Mouse (Mus musculus): Measurements from ENCODE around the gene Jmjd7. TPM values are rescaled to one million over a fixed set of nuclear protein-coding genes. Genes with fewer than 3 reads are reported as not detected.

Jmjd7 gene
- polyA plus RNA-seq, 1 experiment from 2014 or later: 14.4 TPM

GRCm38 (mm10) chr2:120003970-120004369 is 23.3 kb upstream of the Jmjd7 start:
- no peak for ATAC-seq (ENCODE audit: low read depth)

GRCm38 (mm10) chr2:120006696-120007095 is 20.6 kb upstream of the Jmjd7 start:
- no peak for ATAC-seq (ENCODE audit: low read depth)
- H3K4me3 ChIP-seq (ENCODE audit: low read depth, low read length): no peak overlapping the region
- no peaks in the 10 kb centered on the region for H3K4me1 ChIP-seq (ENCODE audit: control insufficient read depth, insufficient read depth, low read length)
- no peak overlapping the region for H3K27ac ChIP-seq (replicated peaks; ENCODE audit: low read depth, low read length)
- DNase-seq (ENCODE audit: low spot score): no peak
- 95% methylated on average over 7 of the region's 7 CpGs for WGBS
- no peaks in the 10 kb centered on the region for H3K27me3 ChIP-seq (replicated peaks; ENCODE audit: control insufficient read depth, insufficient read depth, low read length)
- H3K9me3 ChIP-seq (ENCODE audit: control insufficient read depth, low read length): no peaks in the 10 kb centered on the region
- H3K4me2 ChIP-seq (ENCODE audit: low read depth, low read length): no peak overlapping the region
- 0 out of 2 replicates have a peak, but pooled peaks cover 15% of the 10 kb centered on the region for H3K36me3 ChIP-seq (ENCODE audit: control insufficient read depth, insufficient read depth, low read length)
- H3K9ac ChIP-seq (ENCODE audit: low read depth, low read length): no peak overlapping the region

More at GRCm38 (mm10) chr2:120003970-120004369, 23.3 kb upstream of the Jmjd7 start:
- H3K27ac ChIP-seq (replicated peaks; ENCODE audit: low read depth, low read length): no peak overlapping the region
- peaks cover 23% of the 10 kb centered on the region for H3K36me3 ChIP-seq (ENCODE audit: control insufficient read depth, insufficient read depth, low read length)
- no peaks in the 10 kb centered on the region for H3K9me3 ChIP-seq (ENCODE audit: control insufficient read depth, low read length)
- WGBS: 76% methylated on average over 2 of the region's 2 CpGs
- H3K9ac ChIP-seq (ENCODE audit: low read depth, low read length): no peak overlapping the region
- no peak overlapping the region for H3K4me2 ChIP-seq (ENCODE audit: low read depth, low read length)
- DNase-seq (ENCODE audit: low spot score): no peak
- no peaks in the 10 kb centered on the region for H3K27me3 ChIP-seq (replicated peaks; ENCODE audit: control insufficient read depth, insufficient read depth, low read length)
- no peak overlapping the region for H3K4me3 ChIP-seq (ENCODE audit: low read depth, low read length)
- H3K4me1 ChIP-seq (ENCODE audit: control insufficient read depth, insufficient read depth, low read length): peaks cover 5% of the 10 kb centered on the region; the same call in 1 of the 2 replicates

GRCm38 (mm10) chr2:120007680-120008210 is 19.5 kb upstream of the Jmjd7 start:
- no peaks in the 10 kb centered on the region for H3K4me1 ChIP-seq (ENCODE audit: control insufficient read depth, insufficient read depth, low read length)
- H3K9ac ChIP-seq (ENCODE audit: low read depth, low read length): no peak overlapping the region
- no peak overlapping the region for H3K4me3 ChIP-seq (ENCODE audit: low read depth, low read length)
- peaks cover 16% of the 10 kb centered on the region; the same call in 1 of the 2 replicates for H3K36me3 ChIP-seq (ENCODE audit: control insufficient read depth, insufficient read depth, low read length)
- no peaks in the 10 kb centered on the region for H3K27me3 ChIP-seq (replicated peaks; ENCODE audit: control insufficient read depth, insufficient read depth, low read length)
- no peaks in the 10 kb centered on the region for H3K9me3 ChIP-seq (ENCODE audit: control insufficient read depth, low read length)
- 67% methylated on average over 4 of the region's 4 CpGs for WGBS
- DNase-seq (ENCODE audit: low spot score) (no peak), ATAC-seq (ENCODE audit: low read depth) (no peak)
- no peak overlapping the region for H3K27ac ChIP-seq (replicated peaks; ENCODE audit: low read depth, low read length)
- no peak overlapping the region for H3K4me2 ChIP-seq (ENCODE audit: low read depth, low read length)

GRCm38 (mm10) chr2:120008672-120009071 is 18.6 kb upstream of the Jmjd7 start:
- Histone ChIP-seq H3K9me3 (ENCODE audit: control insufficient read depth, low read length) (no peaks in the 10 kb centered on the region), H3K27me3 (replicated peaks; ENCODE audit: control insufficient read depth, insufficient read depth, low read length) (no peaks in the 10 kb centered on the region), H3K36me3 (ENCODE audit: control insufficient read depth, insufficient read depth, low read length) (peaks cover 23% of the 10 kb centered on the region), H3K9ac (ENCODE audit: low read depth, low read length) (no peak overlapping the region), H3K27ac (replicated peaks; ENCODE audit: low read depth, low read length) (no peak overlapping the region), H3K4me1 (ENCODE audit: control insufficient read depth, insufficient read depth, low read length) (no peaks in the 10 kb centered on the region), H3K4me2 (ENCODE audit: low read depth, low read length) (no peak overlapping the region), H3K4me3 (ENCODE audit: low read depth, low read length) (no peak overlapping the region)
- ATAC-seq (ENCODE audit: low read depth) (no peak), DNase-seq (ENCODE audit: low spot score) (peak; percentile 21)
- WGBS: 45% methylated on average over 4 of the region's 4 CpGs

GRCm38 (mm10) chr2:120011462-120012200 is 15.7 kb upstream of the Jmjd7 start:
- ATAC-seq (ENCODE audit: low read depth): 0 out of 2 replicates have a peak, but pooled peaks have one; percentile 22
- peak; percentile 83 for DNase-seq (ENCODE audit: low spot score)
- WGBS: 77% methylated on average over 8 of the region's 8 CpGs
- H3K9me3 ChIP-seq (ENCODE audit: control insufficient read depth, low read length): no peaks in the 10 kb centered on the region
- peaks cover 33% of the 10 kb centered on the region for H3K36me3 ChIP-seq (ENCODE audit: control insufficient read depth, insufficient read depth, low read length)
- H3K27ac ChIP-seq (replicated peaks; ENCODE audit: low read depth, low read length): no peak overlapping the region
- no peak overlapping the region for H3K4me3 ChIP-seq (ENCODE audit: low read depth, low read length)
- H3K4me2 ChIP-seq (ENCODE audit: low read depth, low read length): no peak overlapping the region
- no peaks in the 10 kb centered on the region for H3K27me3 ChIP-seq (replicated peaks; ENCODE audit: control insufficient read depth, insufficient read depth, low read length)
- H3K4me1 ChIP-seq (ENCODE audit: control insufficient read depth, insufficient read depth, low read length): no peaks in the 10 kb centered on the region
- H3K9ac ChIP-seq (ENCODE audit: low read depth, low read length): no peak overlapping the region

- ATAC-seq (ENCODE audit: low read depth): no peak
Measured at GRCm38 (mm10) chr2:120012924-120013323, 14.4 kb upstream of the Jmjd7 start.

GRCm38 (mm10) chr2:120013831-120014486 is 13.3 kb upstream of the Jmjd7 start:
- Histone ChIP-seq H3K27me3 (replicated peaks; ENCODE audit: control insufficient read depth, insufficient read depth, low read length) (no peaks in the 10 kb centered on the region), H3K36me3 (ENCODE audit: control insufficient read depth, insufficient read depth, low read length) (peaks cover 56% of the 10 kb centered on the region), H3K4me3 (ENCODE audit: low read depth, low read length) (no peak overlapping the region), H3K9me3 (ENCODE audit: control insufficient read depth, low read length) (no peaks in the 10 kb centered on the region), H3K27ac (replicated peaks; ENCODE audit: low read depth, low read length) (no peak overlapping the region), H3K4me1 (ENCODE audit: control insufficient read depth, insufficient read depth, low read length) (no peaks in the 10 kb centered on the region), H3K4me2 (ENCODE audit: low read depth, low read length) (no peak overlapping the region), H3K9ac (ENCODE audit: low read depth, low read length) (no peak overlapping the region)
- DNase-seq (ENCODE audit: low spot score): no peak
- WGBS: 94% methylated on average over 2 of the region's 2 CpGs
- no peak for ATAC-seq (ENCODE audit: low read depth)

More at GRCm38 (mm10) chr2:120012924-120013323, 14.4 kb upstream of the Jmjd7 start:
- H3K4me1 ChIP-seq (ENCODE audit: control insufficient read depth, insufficient read depth, low read length): no peaks in the 10 kb centered on the region
- no peaks in the 10 kb centered on the region for H3K9me3 ChIP-seq (ENCODE audit: control insufficient read depth, low read length)
- peaks cover 46% of the 10 kb centered on the region for H3K36me3 ChIP-seq (ENCODE audit: control insufficient read depth, insufficient read depth, low read length)
- no peak overlapping the region for H3K27ac ChIP-seq (replicated peaks; ENCODE audit: low read depth, low read length)
- no peak overlapping the region for H3K9ac ChIP-seq (ENCODE audit: low read depth, low read length)
- no peak overlapping the region for H3K4me2 ChIP-seq (ENCODE audit: low read depth, low read length)
- no peak overlapping the region for H3K4me3 ChIP-seq (ENCODE audit: low read depth, low read length)
- WGBS: 82% methylated on average over 13 of the region's 13 CpGs
- no peaks in the 10 kb centered on the region for H3K27me3 ChIP-seq (replicated peaks; ENCODE audit: control insufficient read depth, insufficient read depth, low read length)
- DNase-seq (ENCODE audit: low spot score): no peak

GRCm38 (mm10) chr2:120015882-120016281 is 11.4 kb upstream of the Jmjd7 start:
- no peak overlapping the region for H3K27ac ChIP-seq (replicated peaks; ENCODE audit: low read depth, low read length)
- H3K4me3 ChIP-seq (ENCODE audit: low read depth, low read length): no peak overlapping the region
- no peak overlapping the region for H3K4me2 ChIP-seq (ENCODE audit: low read depth, low read length)
- no peak overlapping the region for H3K9ac ChIP-seq (ENCODE audit: low read depth, low read length)
- WGBS: 92% methylated on average over 4 of the region's 4 CpGs
- H3K36me3 ChIP-seq (ENCODE audit: control insufficient read depth, insufficient read depth, low read length): peaks cover 70% of the 10 kb centered on the region
- DNase-seq (ENCODE audit: low spot score): no peak
- no peaks in the 10 kb centered on the region for H3K27me3 ChIP-seq (replicated peaks; ENCODE audit: control insufficient read depth, insufficient read depth, low read length)
- no peaks in the 10 kb centered on the region for H3K9me3 ChIP-seq (ENCODE audit: control insufficient read depth, low read length)
- H3K4me1 ChIP-seq (ENCODE audit: control insufficient read depth, insufficient read depth, low read length): no peaks in the 10 kb centered on the region
- no peak for ATAC-seq (ENCODE audit: low read depth)

All from embryonic facial prominence, embryonic 14.5 days (tissue).